Mouse (Mus musculus) kidney, adult 18-20 months (tissue): ENCODE data around the gene Eif2d.

Source experiments
- DNase-seq: peaks from one replicate; pipeline ENCODE4 v3.0.0; 2021

The Eif2d gene

DNA sequence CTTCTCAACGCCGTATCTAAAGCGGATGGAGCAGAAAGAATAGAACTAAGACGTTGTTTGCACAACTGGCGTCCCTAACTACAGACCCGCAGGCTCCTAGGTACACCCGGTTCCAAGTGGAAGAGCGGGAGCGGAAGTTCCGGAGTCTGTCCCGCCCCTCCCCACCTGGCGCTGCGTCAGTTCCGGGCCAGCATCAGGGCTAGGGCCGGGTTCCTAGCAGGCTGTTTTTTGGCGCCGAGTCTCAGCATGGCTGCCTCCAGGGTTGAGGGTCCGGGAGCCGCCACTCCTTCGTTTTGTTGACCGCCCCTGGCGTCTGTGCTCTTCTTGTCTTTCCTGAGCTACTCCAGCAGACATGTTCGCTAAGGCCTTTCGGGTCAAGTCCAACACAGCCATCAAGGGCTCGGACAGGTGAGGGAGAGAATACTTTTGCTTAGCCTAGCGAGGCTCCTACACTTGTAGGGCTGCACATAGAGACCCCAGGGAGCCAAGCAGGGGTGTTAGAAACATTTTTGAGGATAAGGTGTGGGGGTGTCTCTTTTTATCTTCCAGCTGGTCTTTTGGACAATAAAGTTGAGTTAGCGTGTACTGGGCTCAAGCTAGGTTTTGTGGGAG, at the start of gene Eif2d:
Eif2d (plus strand) TSS at position 164 of the 612 bp plus-strand sequence.
- DNase-seq: peak; percentile 90

DNA sequence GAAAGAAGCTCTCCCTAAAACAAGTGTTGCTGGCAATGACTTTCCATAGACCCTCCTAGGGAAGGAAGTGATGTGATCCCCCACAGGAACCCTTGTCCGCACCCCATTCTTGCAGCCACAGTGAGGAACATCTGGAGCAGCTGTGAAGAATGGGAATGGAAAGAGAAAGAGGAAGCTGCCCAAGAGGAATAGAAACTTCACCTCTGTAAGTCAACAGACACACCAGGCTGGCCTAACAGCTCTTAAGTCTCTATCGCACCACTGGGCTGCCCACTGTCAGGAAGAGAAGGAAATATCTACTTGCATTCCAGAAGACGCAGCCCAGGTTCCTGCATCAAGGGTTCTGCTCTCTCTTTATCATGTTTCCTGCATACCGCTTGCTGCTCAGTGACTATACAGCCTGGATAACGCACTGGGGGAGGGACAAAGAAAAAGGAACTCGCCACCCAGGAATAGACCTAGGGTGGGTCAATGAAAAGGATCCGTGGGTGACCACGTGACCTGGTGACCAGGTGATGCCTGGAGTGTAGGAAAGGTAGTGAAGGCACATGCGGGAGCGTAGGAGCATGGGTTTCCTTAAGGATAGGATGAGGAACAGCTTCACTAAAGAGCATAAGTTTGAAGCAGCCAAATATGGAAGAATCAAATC, 49.1 kb upstream of the Eif2d start:
- DNase-seq: no peak

DNA sequence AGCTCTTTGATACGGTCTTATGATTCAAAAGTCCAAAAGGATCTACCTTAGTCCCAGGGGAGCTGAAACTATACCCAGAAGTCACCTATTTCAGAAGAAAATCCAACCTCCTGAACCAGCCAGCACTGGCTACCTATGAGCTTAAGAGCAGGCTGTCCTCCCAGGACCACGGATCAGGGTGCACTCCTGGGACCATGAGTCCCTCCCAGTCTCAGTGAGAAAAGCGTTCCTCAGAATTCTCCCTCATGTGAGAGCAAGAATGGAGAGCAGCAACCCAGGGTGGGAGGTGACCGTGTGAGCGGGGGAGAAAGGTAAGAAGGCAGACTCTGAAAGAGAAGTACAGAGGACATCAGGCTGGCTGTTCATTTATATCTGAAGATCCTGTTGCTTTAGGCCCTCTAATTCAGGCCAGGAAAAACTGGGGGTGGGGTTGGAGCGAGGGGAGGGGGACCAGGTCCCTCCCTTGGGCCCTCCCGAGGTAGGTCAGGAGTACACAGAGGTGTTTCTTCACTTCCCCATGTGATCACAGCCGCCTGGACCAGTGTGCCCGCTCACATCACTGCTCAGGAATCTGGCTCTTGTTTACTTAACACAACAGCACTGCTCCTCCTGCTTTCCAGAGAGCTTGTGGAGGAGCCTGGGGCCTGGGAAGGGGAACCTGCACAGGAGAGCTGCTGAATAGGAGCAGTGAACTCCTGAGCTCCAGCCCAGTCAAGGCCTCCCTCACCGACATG, 45.2 kb upstream of the Eif2d start:
- DNase-seq: peak; percentile 43

DNA sequence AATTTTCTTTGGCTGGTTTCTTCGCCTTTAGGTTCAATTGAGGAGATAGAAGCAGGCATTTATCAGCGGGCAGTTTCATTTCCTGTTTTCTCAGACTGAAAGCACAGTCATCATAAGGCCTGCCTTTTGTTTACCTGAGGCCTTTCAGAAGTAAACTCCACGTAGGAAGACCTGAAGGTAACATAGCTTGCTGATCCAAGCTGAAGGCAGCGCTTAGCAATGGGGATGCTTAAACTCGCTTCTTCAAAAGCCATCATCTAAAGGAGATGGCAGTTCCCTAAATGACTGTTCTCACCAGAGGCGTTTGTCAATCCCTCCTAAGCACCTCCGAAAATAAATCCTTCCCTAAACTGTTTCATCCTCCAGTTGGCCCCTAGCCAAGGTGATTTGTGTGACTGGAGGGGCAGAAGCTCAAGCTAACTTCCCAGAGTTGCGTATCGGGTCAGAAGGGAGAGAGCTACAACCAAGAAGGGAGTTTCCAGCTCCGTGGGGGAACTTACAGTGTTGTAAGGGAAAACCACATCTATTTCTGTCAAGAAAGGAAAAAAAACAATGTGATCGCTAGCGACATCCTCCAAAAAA, 42.4 kb upstream of the Eif2d start:
- DNase-seq: no peak

DNA sequence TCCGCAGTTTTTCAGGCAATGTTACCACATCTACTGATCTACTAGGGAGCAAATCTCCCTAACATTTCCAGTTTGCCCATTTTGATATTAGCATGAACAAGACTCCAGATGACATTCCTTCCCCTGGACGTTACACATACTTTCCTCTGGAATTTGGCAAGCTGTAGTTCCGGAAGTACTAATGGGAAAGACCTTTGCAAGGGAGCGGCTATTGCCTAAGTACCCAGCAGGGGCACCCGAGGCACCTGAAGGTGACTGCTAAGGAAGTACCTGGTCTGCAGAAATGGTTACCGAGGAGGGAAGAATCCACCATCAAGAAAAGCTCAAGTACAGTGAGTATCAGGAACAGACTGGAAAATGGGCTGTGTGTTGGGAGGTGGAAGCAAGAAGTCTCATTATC, 40.4 kb upstream of the Eif2d start:
- DNase-seq: peak; percentile 63

DNA sequence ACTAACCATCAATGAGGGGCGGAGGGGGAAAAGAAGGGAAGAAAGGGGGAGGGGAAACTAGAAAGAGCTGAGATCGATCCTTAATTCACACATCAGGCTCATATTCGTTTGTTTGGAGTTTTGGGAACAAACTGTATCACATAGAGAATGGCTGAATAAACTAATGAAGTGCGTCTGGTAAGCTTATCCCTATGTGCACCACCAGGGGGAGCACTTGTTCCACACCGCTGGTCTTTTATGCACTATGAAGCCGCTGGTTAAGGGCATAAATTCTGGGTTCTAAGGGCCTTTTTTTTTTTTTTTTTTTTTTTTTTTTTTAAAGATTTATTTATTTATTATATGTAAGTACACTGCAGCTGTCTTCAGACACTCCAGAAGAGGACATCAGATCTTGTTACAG, 37.0 kb upstream of the Eif2d start:
- peak; percentile 62 for DNase-seq

DNA sequence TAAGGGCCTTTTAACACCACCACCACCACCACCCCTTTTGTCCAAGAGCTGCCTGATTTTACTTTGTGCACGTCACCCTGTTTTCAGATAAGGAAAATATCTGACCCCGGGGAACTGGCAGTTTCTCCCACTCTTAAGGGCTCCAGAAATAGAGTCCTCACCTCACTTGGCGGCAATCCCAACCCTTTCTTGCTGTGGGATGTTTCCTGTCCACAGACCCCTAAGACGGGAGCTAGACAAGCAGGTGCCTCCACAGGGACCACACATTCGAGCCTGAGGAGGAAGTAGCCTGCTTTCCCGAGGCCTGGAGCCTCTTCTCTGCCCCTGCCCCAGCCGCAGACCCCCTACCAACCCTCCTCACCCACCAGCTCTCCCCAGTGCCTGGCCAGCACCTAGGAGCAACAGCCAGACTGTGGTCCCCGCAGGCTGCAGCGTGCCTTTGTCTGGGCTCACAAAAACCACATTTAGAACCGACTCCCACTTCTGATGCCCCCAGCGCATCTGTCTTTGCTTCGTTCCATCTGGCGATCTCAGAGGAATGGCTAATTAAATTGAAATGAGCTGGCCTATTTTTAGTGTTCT, 36.5 kb upstream of the Eif2d start:
- no peak for DNase-seq

DNA sequence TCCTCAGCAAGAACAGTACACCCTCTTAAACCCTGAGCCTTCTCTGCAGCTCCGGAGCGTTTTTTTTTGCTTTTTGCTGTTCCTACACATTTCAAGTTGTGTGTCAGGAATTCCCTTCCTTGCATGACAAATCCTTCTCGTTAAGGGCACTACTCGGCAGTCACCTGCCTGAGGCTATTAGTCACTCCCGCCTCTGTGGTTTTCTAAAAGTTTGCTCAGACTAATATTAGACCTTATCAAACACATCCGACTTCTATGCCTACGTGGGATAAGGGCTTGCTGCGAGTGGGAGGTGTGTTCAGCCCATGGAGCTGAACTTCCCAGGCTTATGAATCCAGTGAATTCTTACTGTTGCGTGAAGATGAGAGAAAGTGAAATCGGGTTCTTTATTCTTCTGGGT, 34.5 kb upstream of the Eif2d start:
- DNase-seq: no peak

DNA sequence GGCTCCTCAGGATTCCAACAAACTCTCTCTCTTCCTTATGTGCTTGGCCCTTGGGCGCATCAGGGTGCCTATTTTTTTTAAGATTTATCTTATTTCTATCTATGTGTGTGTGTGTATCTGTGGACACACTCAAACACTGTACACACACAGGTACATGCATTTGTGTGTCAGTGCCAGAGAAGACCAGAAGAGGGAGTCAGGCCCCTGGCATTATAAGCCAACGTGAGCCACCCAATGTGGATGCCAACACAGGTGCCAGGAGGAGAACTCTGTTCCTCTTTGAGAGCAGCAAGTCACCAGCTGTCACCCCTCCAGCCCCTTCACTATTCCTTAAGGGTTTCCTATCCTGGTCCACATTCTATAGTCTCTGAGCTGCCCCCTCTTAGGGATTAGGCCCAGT, 34.0 kb upstream of the Eif2d start:
- DNase-seq: peak; percentile 41

DNA sequence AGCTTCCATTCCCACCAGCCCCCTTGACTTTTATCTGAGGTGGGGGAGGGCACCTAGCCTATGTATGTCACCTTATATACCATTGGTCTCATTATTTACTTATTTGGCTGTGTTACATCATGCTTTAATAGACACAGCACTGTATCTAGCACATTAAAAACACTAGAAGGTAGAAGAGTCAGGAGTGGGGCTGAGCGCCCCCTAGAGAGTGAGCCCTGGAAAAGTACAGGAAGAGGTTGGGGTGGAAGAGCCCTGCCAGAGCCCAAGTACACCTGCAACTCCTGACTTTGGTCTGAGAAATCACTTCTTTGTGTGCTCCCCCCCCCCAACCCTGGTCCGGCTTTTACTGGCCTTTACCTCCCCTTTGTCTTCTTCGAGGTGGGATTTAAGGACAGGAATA, 31.0 kb upstream of the Eif2d start:
- peak; percentile 25 for DNase-seq

DNA sequence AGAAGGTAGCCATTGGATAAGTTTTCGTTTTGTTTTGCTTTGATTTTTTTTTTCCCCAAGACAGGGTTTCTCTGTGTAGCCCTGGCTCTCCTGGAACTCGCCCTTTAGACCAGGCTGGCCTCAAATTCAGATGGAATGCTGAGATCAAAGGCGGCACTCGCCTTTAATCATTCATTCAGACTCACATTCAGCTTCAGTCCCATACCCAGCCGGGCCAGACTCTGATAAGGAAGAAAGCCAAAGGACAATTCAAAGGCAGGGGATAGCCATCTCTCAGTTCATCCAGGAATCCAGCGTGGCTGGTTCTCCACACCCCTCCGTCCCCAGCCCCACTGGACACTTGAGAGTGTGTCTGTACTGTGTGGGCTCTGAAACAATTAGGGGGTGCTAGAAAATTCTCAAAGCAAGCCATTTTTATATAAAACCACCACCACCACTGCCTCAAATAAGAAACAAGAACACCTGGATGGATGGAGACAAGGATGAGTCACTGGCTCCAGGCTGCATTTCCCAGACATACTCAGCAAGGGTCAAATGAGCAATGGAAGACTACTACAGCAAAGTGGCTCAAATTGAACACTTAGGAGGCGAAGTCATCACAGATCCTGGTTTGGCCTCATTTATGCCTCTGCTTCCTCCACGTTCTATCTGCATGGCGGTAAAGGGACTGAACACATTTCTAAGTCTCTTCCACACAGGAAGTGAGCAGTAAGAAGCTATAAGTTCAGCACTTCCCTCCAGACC, 29.3 kb upstream of the Eif2d start:
- DNase-seq: no peak

DNA sequence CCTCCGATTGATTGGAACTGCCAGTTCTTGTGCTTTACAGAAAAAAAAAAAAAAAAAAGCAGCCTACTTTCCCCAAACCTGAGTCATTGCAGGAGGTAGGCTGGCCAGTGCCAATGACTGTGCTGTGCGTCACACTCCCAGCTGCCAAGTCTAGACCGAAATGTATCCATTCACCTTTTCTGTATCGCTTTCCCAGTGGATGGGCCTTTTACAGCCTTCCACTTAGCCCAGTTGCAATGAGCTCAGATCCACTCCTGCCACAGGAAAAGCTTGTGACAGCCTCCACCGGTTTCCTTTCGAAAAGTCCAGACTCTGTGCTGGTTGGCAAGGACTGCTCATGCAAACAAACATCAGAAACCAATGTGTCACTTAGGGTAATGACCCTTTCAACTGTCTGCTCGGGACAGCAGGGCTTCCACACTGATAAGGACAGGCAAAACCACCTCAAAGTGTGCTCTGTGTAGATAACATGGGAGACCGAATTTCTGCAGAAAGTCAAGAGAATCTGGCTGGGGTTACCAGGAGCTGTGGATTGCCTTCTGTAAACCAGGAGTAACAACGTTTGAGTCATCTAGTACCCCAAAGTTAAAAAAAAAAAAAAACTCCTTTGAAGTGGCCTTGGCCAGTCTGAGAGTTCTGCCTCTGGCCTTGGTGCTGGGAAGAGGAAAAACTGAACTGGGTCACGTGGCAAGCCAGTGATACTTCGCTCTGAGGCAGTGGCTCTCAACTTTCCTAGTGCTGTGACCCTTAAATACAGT, 26.8 kb upstream of the Eif2d start:
- DNase-seq: no peak

DNA sequence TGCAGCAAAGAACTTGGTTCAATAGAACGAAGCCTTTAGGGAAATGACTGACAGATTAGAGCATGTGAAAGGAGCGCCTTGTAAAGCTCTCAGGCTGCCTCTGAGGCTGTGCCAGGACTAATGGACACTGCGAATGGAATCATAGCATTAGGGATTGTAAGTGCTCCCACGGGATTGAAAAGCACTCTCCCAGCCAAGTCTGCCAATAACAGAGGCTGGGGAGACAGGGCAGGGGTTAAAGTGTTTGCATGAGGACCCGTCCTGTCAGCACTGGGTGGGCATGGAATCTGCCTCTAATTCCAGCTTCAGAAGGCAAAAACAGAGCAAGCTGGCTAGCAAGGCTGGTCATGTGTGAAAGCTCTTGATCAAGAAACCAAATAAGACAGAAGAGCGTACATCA, 18.8 kb upstream of the Eif2d start:
- DNase-seq: no peak

DNA sequence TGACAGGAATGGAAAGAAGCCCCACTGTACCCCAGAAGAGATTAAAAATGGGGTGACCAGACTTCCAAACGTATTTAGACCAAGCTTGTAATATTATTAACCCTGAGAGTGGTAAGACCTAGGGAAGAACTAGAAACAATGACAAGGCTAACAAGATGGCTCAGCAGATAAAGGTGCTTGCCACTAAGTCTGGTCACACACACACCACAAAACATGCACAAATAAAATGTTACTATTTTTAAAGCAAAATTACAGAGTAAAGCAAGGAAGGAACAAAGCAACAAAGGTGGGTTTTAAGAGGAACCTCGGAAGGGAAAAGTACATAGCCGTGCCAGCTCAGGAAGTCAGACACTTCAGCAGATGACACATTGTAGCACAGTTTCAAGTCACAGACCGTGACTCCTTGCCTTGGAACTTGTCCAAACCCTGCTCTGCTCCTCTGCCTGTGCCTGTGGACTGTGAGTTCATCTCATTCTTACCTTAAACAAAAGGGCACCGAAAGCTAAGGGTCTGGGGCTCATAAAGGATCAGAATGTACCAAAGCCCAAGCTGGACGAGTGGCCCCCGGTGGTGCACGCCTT, 17.9 kb upstream of the Eif2d start:
- DNase-seq: peak; percentile 50

DNA sequence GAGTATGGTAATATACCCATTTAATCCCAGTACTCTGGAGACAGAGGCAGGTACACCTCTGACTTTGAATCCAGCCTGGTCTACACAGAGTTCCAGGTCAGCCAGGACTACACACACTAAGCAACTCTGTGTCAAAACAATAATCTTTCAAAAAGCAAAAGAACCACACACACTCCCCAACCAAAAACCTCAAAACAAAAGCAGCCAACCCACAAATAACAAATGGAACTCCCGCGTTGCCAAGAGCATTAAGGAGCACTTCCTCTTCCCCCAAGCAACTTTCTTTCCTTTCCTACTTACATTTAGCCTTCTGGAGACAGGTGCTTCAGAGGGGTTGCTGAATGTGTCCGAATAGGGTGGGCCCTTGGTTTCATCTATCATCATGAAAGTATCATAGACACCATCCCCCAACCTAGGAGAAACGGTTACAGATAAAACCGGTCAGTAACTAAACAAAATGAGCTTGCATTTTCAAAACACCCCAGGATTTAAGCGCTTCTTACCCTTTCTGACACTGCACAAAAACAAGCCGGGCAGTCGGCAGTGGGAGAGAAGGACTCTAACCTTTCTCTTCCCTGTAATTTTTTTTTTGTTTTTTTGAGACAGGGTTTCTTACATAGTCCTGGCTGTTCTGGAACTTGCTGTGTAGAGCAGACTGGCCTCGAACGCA, 16.9 kb upstream of the Eif2d start:
- DNase-seq: no peak

DNA sequence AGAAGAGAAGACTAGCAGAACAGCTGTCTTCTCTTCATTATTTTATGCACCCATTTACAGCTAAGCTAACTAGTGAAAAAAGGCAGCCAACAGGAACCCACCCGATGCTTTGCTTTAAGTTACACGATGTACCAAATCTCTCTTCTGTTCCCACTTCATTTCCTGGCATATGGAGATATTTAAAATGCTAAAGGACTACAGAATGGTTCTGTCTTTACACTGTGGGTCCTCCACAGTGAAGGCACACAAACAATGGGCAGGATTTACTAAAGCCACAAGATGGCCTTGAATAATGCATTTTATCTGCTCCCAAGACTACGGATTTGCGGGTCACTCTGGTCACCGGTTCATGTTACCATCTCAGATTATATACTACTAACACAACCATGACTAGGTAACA, 15.9 kb upstream of the Eif2d start:
- no peak for DNase-seq

DNA sequence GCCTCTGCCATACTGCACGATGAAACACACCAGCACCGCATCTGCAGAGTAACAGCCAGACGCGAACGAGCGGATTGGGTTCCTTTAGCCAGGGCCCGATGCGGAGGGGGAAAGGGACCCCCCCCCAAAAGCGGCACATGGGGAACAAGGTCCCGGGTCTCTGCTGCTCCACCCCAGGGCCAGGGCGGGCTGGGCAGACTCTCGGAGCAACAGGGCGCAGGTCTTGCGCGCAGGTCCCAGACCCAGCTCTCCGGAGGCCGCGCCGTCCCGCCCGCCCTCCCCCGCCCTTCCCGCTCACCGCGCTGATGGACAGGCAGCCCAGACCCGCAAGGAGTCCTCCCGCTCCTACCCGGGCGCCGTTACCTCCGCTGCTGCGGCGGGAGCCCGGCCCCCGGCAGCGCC, 15.3 kb upstream of the Eif2d start:
- DNase-seq: no peak

DNA sequence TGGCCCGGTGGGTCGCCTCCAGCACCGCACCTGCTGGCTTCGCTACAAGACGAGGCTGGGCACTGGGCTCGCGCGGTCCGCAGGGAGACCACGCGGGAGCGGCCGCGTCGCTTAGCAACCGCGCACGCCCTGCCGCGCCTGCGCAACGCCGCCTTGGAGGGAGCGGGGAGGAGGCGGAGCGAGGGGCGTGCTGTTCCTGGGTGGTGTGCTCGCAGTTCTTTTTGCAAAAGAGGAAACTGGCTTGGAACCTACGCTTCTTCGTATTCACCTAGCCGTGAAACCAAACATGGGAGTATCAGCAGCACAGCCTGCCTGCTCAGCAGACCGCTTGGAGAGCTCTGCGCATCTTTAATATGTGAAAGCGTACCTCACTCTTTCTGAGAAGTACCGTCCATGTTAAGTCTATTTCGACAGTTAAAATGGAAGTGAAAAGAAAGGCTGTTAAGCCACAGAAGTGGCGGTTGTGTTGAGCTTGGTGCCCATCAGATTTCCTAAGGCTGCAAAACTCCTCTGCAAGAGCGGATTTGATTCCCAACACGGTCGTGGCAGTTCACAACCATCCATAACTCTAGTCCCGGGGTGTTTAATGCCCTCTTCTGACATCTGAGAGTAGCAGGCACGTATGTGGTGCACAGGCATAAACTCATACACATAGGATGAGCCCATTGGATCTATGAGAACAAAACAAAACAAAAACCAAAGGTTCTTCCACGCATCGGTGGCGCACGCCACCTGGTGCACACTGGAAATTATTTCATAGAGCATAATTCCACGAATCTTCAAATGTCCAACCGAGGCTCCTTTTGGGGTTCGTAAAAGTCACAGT, 14.6 kb upstream of the Eif2d start, which contains the start of gene Dyrk3:
Dyrk3 (minus strand) TSS at position 150 of the 826 bp plus-strand sequence.
- peak; percentile 93 for DNase-seq

DNA sequence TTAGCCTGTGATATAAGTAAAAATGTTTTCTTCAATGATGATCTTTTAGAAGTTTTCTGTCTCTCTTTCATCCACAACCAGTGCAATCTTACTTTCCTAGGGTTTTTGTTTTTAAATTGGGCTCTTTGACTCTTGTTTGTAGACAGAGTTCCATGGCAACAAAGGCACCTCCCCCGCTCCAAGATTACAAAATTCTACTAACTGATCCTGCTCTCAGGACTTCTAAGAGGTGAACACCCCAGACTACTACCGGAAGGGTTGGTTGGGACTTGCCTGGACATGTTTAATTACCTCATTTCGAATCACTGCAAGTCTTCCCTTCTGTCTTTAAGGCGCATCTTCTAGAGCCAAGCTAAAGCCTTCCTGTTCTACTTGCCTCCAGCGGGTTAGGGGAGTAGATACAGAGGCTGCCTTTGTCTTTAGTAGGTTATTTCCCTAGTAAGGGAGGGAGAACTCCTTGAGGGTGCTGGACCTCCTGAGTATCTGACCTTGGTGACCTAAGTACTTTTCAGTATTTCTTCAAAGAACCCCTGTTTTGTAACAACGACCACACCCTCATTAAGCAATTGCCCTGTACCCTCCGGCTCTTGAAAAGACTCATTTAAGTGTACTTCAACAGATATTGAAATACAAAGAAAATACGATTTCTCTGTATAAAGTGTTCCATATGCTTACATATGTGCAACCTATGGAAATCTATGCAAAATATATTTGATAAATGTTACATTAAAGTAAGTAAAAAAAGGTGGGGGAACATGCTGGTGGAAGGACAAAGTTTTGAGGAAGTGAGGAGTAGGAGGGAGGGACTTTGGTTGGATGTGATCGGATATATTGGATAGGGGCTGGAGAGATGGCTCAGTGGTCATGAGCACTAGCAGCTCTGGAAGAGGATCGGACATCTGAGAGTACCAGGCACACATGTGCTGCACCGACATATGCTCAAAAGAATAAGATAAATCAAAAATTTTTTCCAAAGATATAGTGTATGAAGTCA, 13.6 kb upstream of the Eif2d start:
- no peak for DNase-seq
